Mouse (Mus musculus) lung, postnatal 0 days (tissue): Measurements from ENCODE around the gene Plbd2.
A peak's percentile ranks its signal among the peaks of the same experiment; 100 is the strongest.

ENCODE experiments used
- CTCF ChIP-seq: IDR thresholded peaks from 2 replicates; pipeline ENCODE4 v1.5.1; 2016; ENCODE audit warnings: antibody characterized with exemption, mild to moderate bottlenecking
- EP300 ChIP-seq: IDR thresholded peaks from 2 replicates; pipeline ENCODE4 v1.6.1; 2016; ENCODE audit warnings: antibody characterized with exemption, mild to moderate bottlenecking, control low read depth

DNA sequence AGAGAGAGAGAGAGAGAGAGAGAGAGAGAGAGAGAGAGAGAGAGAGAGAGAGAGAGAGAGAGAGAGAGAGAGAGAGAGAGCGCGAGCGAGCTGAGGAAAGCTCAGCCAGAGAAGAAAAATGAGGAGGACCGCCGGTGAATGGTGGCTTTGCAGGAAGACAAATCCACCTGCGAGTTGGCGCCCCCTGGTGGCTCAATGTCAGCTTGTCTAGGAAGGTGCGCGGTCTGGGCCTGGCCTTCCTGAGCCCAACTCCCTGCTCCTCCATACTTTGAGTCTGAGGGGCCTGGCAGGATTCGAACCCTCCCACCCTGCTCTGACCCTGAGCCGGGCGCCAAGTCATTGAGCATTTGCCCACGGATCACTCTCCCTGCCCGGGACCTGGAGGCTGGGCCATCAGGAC, 62.7 kb downstream of the Plbd2 start:
- TF ChIP-seq CTCF (peak; percentile 83), EP300 (no peak)
